Mouse (Mus musculus) spleen, adult 2 months (tissue): Measurements from ENCODE around the gene Nfyb.

ENCODE experiments used
- CTCF ChIP-seq: fragments of 200-500 bp; IDR thresholded peaks from 2 replicates; pipeline ENCODE4 v1.5.1; 2011; ENCODE audit warnings: mild to moderate bottlenecking, inconsistent platforms; ENCODE audit not compliant: insufficient read depth, insufficient read length, insufficient replicate concordance; ENCODE audit errors: extremely low read depth
- POLR2A ChIP-seq: fragments of 200-500 bp; IDR thresholded peaks from 2 replicates; pipeline ENCODE4 v1.6.1; 2011; ENCODE audit warnings: low read depth, low read length, inconsistent platforms

- TF ChIP-seq POLR2A: no peak
- no peak for TF ChIP-seq CTCF
Measured at GRCm38 (mm10) chr10:82754642-82755041, 9.3 kb downstream of the Nfyb start.
